Mouse (Mus musculus): ENCODE data around the gene Adad2.

Gene Adad2

GRCm38 (mm10) chr8:119644429-119644960 lies 31.9 kb downstream of the Adad2 start:
- DNase-seq = no peak

- no peak for DNase-seq
These were observed 32.5 kb downstream of the Adad2 start for GRCm38 (mm10) chr8:119644981-119645597.

GRCm38 (mm10) chr8:119646197-119646596 lies 33.6 kb downstream of the Adad2 start:
- no peak for DNase-seq

- DNase-seq = no peak
These were observed 34.3 kb downstream of the Adad2 start for GRCm38 (mm10) chr8:119646846-119647245.

- DNase-seq = no peak
These were observed 38.8 kb downstream of the Adad2 start for GRCm38 (mm10) chr8:119651324-119651723.

GRCm38 (mm10) chr8:119656709-119657464 lies 44.3 kb downstream of the Adad2 start:
- DNase-seq = peak in 1 of 2 experiments; percentile 73

- peak; percentile 75 to 90 for DNase-seq
These were observed 48.5 kb downstream of the Adad2 start for GRCm38 (mm10) chr8:119661081-119661480.

GRCm38 (mm10) chr8:119661892-119662291 lies 49.3 kb downstream of the Adad2 start:
- DNase-seq = peak; percentile 53 to 61

GRCm38 (mm10) chr8:119663440-119663839 lies 50.9 kb downstream of the Adad2 start:
- DNase-seq = no peak

- peak; percentile 50 to 69 for DNase-seq
These were observed 52.7 kb downstream of the Adad2 start for GRCm38 (mm10) chr8:119665270-119665669.
